Mouse (Mus musculus): ENCODE measurements around the gene Hdac10. TPM values are rescaled to one million over a fixed set of nuclear protein-coding genes. Genes with fewer than 3 reads are reported as not detected.

Gene Hdac10
- polyA plus RNA-seq, 2 experiments = 5.3 to 8.1 TPM

- no peak for TF ChIP-seq EP300 (IDR thresholded peaks at IDR 0.05; ENCODE audit: low read depth)
- TF ChIP-seq CTCF (IDR thresholded peaks at IDR 0.05; ENCODE audit: low read depth) = no peak
- Histone ChIP-seq H3K4me1 (replicated peaks; ENCODE audit: control insufficient read depth in 2 of 2, insufficient read depth in 2 of 2, low read length in 1 of 2) (peaks cover 11 to 16% of the 10 kb centered on the region in 2 experiments), H3K9me3 (ENCODE audit: control insufficient read depth, low read length) (no peaks in the 10 kb centered on the region), H3K36me3 (replicated peaks; ENCODE audit: control insufficient read depth, insufficient read depth, low read depth) (peaks cover 2% of the 10 kb centered on the region; the same call in 1 of the 2 replicates), H3K27me3 (ENCODE audit: control insufficient read depth, insufficient read depth, low read length) (no peaks in the 10 kb centered on the region), H3K9ac (replicated peaks) (no peak overlapping the region), H3K4me3 (ENCODE audit: insufficient read depth in 1 of 2, low read depth in 2 of 2, low read length in 2 of 2) (no peak overlapping the region), H3K4me2 (ENCODE audit: low read depth) (peak overlapping the region; percentile 31), H3K27ac (no peak overlapping the region)
- peak; percentile 21; the same call in 1 of the 2 replicates for ATAC-seq (ENCODE audit: insufficient read depth)
- peak; percentile 48 to 55 (median 52) for DNase-seq (ENCODE audit: low read depth in 3 of 3, low spot score in 3 of 3)
- WGBS (ENCODE audit: insufficient replicate concordance) = 32% methylated on average over 9 of the region's 9 CpGs
Measured at GRCm38 (mm10) chr15:89078208-89078836, 50.2 kb downstream of the Hdac10 start.

GRCm38 (mm10) chr15:89076156-89076731, 52.3 kb downstream of the Hdac10 start:
- Histone ChIP-seq H3K4me2 (ENCODE audit: low read depth) (peak overlapping the region; percentile 84), H3K9me3 (ENCODE audit: control insufficient read depth, low read length) (no peaks in the 10 kb centered on the region), H3K4me1 (replicated peaks; ENCODE audit: control insufficient read depth in 2 of 2, insufficient read depth in 2 of 2, low read length in 1 of 2) (peaks cover 11 to 16% of the 10 kb centered on the region in 2 experiments), H3K4me3 (ENCODE audit: insufficient read depth in 1 of 2, low read depth in 2 of 2, low read length in 2 of 2) (peak overlapping the region; percentile 63 to 82), H3K9ac (replicated peaks) (peak overlapping the region; percentile 74), H3K27ac (no peak overlapping the region), H3K36me3 (replicated peaks; ENCODE audit: control insufficient read depth, insufficient read depth, low read depth) (no peaks in the 10 kb centered on the region), H3K27me3 (ENCODE audit: control insufficient read depth, insufficient read depth, low read length) (no peaks in the 10 kb centered on the region)
- under 1% methylated on average over 33 of the region's 39 CpGs for WGBS (ENCODE audit: insufficient replicate concordance)
- no peak for TF ChIP-seq EP300 (IDR thresholded peaks at IDR 0.05; ENCODE audit: low read depth)
- no peak for TF ChIP-seq CTCF (IDR thresholded peaks at IDR 0.05; ENCODE audit: low read depth)
- ATAC-seq (ENCODE audit: insufficient read depth) (peak; percentile 37), DNase-seq (ENCODE audit: low read depth in 3 of 3, low spot score in 3 of 3) (no peak)

- under 1% methylated on average over 49 of the region's 59 CpGs for WGBS (ENCODE audit: insufficient replicate concordance)
- Histone ChIP-seq H3K9me3 (ENCODE audit: control insufficient read depth, low read length) (no peaks in the 10 kb centered on the region), H3K36me3 (replicated peaks; ENCODE audit: control insufficient read depth, insufficient read depth, low read depth) (no peaks in the 10 kb centered on the region), H3K4me1 (replicated peaks; ENCODE audit: control insufficient read depth in 2 of 2, insufficient read depth in 2 of 2, low read length in 1 of 2) (peaks cover 11 to 16% of the 10 kb centered on the region in 2 experiments), H3K9ac (replicated peaks) (peak overlapping the region; percentile 75), H3K27ac (peak overlapping the region; percentile 24; the same call in 1 of the 2 replicates), H3K4me3 (ENCODE audit: insufficient read depth in 1 of 2, low read depth in 2 of 2, low read length in 2 of 2) (peak overlapping the region; percentile 68 to 82), H3K4me2 (ENCODE audit: low read depth) (peak overlapping the region; percentile 84), H3K27me3 (ENCODE audit: control insufficient read depth, insufficient read depth, low read length) (no peaks in the 10 kb centered on the region)
- DNase-seq (ENCODE audit: low read depth in 3 of 3, low spot score in 3 of 3) (peak; percentile 62 to 64 (median 63)), ATAC-seq (ENCODE audit: insufficient read depth) (peak; percentile 88)
- no peak for TF ChIP-seq CTCF (IDR thresholded peaks at IDR 0.05; ENCODE audit: low read depth)
- no peak for TF ChIP-seq EP300 (IDR thresholded peaks at IDR 0.05; ENCODE audit: low read depth)
Measured at GRCm38 (mm10) chr15:89075478-89076147, 52.9 kb downstream of the Hdac10 start.

GRCm38 (mm10) chr15:89074613-89075477, 53.7 kb downstream of the Hdac10 start, which contains the start of gene Trabd:
Gene Trabd (plus strand): TSS chr15:89075124.
- no peaks in the 10 kb centered on the region for H3K9me3 ChIP-seq (ENCODE audit: control insufficient read depth, low read length)
- ATAC-seq (ENCODE audit: insufficient read depth) = no peak
- H3K36me3 ChIP-seq (replicated peaks; ENCODE audit: control insufficient read depth, insufficient read depth, low read depth) = no peaks in the 10 kb centered on the region
- H3K4me1 ChIP-seq (replicated peaks; ENCODE audit: control insufficient read depth in 2 of 2, insufficient read depth in 2 of 2, low read length in 1 of 2) = peaks cover 11 to 16% of the 10 kb centered on the region in 2 experiments
- WGBS (ENCODE audit: insufficient replicate concordance) = 36% methylated on average over 11 of the region's 11 CpGs
- H3K27me3 ChIP-seq (ENCODE audit: control insufficient read depth, insufficient read depth, low read length) = no peaks in the 10 kb centered on the region
- peak within 1 kb of the TSS; percentile 24; the same call in 1 of the 2 replicates for H3K27ac ChIP-seq
- H3K4me2 ChIP-seq (ENCODE audit: low read depth) = peak within 1 kb of the TSS; percentile 84
- DNase-seq (ENCODE audit: low read depth in 3 of 3, low spot score in 3 of 3) = no peak
- TF ChIP-seq CTCF (IDR thresholded peaks at IDR 0.05; ENCODE audit: low read depth) = no peak
- TF ChIP-seq EP300 (IDR thresholded peaks at IDR 0.05; ENCODE audit: low read depth) = no peak
- H3K9ac ChIP-seq (replicated peaks) = peak within 1 kb of the TSS; percentile 75
- peak within 1 kb of the TSS; percentile 68 to 82 for H3K4me3 ChIP-seq (ENCODE audit: insufficient read depth in 1 of 2, low read depth in 2 of 2, low read length in 2 of 2)

All from liver, embryonic 14.5 days (tissue).